Mouse (Mus musculus): ENCODE measurements around the gene Dennd1c.
A peak's percentile ranks its signal among the peaks of the same experiment; 100 is the strongest.

The Dennd1c gene

DNA sequence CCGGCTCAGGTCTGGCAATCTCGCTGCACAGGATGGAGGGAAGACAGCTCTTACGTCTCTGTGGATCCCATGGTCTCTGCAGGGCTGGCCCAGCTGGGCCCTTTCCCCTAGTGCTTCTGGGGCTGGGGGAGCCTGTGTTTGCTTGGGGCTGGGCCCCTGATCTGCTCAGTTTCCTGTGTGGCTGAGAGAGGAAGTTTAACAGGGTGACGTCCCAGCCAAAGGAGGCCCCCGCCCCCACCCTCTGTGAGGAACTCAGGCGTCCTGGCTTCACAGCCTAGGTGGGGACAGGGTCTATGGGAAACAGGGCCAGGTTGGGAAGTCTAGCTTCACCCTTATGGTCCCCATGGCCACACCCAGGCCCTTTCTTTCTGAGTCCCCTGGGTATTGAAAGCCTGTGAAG is at the start of gene Dennd1c:
Dennd1c (minus strand) TSS at position 179 of the 400 bp plus-strand sequence.
- DNase-seq (ENCODE audit: inconsistent ontology term), result no peak

DNA sequence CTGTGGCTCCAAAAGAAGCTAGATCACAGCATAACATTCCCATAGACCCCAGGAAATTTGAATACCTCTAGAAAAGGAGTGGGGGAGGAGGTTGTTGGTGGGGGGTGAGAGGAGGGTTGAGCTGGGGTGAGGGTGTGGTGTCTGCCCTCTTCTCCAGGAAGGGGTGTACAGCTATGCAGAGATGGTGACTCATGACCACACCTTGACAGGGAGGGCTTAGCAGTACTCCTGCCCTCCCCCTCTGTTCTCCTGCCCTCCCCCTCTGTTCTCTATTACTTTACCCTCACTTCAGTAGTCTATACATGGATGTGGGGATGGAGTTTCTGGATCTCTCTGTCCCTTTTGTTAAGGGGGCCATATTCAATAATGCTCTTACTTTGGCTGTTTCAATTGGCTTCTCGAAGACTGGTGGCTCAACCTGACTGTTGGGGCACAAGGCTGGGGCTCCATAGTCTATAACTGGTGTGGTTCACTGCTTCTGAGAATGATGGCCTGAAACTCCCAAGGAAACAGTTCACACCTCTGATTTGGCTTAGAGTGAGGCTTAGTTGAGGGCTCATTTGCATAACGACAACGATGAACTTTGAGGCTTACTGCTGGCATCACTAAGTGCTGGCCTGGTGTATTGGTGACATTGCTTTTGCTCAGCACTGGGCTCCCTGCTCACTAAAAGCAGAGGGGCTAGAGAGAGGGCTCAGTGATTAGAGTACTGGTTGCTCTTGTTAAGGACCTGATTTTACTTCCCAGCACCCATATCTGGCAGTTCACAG is 47.7 kb upstream of the Dennd1c start:
- DNase-seq (ENCODE audit: inconsistent ontology term), result no peak

DNA sequence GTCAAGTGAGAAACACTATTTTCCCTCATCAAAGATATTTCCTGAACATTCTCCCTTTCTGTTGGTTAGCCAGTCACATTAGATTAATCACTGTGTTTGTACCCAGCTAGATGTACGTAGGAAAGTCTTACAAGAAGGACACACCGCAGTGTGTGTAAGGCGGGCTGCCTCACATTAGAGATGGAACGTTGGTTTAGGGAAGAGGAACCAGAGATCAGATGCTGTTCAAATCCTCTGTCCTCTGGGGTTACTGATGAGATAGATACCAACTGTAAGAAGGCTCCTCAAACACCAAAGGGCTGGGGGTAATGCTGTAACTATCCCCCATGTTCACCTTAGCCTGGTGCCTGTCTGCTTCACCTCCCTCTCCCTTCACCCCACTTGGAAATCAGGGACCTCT is 46.5 kb upstream of the Dennd1c start:
- DNase-seq (ENCODE audit: inconsistent ontology term), result no peak

DNA sequence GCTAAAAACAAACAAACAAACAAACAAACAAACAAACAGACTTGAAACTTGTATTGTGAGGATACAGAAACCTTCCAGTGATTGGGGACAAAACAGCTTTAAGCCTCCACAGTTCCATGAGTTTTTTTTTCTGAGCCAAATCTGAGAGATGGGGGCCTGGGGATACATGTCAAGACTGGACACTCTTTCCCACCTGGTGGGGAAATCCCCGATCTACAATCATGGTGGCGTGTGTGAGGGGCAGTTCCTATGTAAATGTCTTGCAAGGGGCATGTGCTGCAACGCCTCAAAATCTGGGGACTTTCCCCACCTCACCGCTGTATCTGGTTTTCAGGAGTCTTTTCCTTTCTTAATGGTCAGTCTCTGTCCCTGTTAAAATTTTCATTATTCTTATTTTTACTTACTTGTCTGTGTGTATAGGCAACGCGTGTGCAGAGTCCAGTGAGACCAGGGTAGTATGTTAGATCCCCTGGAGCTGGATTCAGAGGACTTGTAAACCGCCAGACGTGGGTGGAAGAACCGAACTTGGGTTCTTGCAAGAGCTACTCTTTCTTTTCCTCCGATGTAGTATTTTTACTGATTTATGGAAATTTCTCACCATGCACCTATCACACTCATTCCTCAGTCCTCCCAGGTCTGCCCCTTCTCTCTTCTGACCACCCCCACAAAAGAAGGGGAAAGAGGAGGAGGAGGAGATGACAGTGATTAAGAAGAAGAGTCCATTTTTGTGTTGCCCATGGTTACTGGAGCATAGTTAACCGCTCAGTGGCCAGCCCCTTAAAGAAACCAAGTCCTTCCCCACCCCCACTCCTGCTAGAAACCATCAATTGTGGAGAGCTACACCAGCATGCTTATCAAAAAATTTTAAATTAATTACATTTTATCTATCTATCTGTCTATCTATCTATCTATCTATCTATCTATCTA is 45.1 kb upstream of the Dennd1c start:
- no peak for DNase-seq (ENCODE audit: inconsistent ontology term)

DNA sequence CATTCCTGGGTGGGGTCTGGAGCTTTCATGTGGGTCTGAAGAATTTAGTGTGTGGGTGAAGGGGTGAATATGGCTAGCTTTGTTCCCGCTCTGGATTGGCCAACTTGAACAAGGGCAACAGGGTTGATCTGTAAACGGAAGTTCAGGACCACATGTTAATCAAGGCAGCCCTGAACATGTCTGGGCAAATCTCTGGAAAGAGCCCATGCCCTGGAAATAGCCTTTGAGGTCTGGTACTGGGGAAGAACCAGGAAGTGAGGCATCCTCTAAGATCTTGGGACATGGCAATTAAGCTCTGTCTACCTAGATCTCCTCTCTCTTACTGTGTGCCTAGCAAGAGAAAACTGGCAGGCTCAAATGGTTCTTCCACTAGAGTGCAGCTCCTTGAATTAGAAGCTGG is 43.5 kb upstream of the Dennd1c start:
- no peak for DNase-seq (ENCODE audit: inconsistent ontology term)

DNA sequence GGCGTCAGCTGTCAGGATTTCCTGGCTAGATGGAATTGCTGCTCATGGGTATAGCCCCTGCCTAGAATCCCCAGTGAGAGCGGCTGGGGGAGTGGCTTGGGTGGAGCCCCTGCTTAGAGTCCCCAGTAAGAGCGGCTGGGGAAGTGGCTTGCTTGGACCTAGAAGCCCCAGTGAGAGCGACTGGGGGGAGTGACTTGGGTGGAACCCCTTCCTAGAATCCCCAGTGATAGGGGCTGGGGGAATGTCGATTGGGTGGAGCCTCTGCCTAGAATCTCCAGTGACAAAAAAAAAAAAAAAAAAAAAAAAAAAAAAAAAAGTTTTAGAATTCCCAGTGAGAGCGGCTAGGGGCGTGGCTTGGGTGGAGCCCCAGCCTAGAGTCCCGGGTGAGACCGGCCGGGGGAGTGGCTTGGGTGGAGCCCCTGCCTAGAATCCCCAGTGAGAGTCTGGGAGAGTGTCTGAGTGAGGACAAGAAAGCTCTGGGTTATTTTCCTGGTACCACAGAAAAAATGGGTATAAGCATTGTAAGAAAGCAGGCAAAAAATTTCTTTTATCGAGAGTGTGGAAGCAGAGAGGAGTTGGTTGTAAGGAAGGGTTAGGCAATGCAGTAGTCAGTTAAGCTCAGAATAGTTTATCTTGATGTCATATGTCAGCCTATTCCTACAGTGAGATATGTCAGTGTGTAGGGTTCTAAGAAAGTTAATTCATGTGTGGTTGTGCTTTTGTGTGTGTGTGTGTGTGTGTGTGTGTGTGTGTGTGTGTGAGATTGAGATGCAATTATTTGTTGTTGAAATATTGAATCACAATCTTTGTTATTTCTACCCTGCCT is 40.4 kb upstream of the Dennd1c start:
- no peak for DNase-seq (ENCODE audit: inconsistent ontology term)

DNA sequence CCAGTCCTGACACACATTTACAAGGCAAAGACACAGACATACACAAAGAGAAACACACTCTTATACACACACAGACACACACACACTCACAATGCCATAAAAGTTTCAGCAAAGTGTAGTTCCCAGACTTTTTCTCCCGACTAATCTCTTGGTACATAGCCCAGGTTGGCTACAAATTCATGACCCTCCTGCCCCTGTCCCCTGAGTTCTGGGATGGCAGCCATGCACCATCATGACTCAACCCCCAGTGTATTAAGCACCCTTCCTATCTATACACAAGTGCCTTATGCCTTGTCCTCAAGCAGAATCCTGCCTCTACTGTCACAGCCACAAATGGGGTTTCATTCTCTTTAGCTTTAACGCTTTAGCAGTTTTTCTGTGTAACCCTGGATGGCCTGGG is 38.5 kb upstream of the Dennd1c start:
- no peak for DNase-seq (ENCODE audit: inconsistent ontology term)

DNA sequence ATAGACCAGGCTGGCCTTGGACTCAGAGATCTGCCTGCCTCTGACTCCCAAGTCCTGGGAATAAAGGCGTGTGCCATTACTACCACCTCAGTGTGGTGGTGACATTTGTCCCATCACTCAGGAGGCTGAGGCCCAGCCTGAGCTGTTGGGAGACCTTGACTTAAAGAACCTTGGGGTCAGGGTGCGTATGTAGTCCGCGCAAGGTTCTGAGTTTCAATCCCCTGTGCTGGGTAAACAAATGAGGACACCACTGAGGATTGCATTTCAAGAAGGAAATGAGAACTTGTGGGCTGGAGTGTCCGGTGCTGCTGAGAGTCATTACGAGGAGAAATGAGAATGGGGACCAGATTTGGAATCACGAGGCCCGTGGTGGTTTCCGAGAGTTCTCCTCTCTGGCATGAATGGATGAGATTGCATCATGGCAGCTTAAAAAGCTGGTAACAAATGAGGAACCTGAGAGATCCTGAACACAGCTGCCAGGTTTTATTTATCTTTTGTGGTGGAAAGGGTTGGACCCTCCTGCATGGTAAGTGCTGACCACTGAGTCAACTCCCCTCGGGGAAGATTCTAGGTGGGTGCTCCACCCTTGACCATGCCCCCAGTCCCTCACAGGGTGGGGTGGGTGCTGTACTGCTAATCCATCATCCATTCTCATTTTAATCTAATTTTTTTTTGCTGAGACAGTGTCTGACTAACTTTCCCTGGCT is 34.6 kb upstream of the Dennd1c start:
- no peak for DNase-seq (ENCODE audit: inconsistent ontology term)

DNA sequence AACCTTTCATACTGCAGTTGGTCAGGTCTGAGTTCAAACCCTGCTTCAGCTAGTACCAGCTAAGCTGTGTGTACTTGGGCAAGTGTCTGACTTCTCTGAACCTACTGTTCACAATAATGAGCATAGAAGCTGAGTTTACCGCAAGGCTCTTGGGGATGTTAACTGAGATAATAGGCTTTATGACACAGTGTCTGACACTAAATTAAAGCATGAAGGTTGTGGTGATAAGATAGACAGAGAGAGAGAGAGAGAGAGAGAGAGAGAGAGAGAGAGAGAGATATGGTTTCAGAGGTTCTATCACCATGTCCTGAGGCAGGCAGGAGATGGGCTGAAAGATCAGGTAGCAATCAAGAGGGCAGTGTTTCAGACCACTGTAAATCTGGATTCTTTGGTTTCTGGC is 31.7 kb upstream of the Dennd1c start:
- DNase-seq (ENCODE audit: inconsistent ontology term), result no peak

DNA sequence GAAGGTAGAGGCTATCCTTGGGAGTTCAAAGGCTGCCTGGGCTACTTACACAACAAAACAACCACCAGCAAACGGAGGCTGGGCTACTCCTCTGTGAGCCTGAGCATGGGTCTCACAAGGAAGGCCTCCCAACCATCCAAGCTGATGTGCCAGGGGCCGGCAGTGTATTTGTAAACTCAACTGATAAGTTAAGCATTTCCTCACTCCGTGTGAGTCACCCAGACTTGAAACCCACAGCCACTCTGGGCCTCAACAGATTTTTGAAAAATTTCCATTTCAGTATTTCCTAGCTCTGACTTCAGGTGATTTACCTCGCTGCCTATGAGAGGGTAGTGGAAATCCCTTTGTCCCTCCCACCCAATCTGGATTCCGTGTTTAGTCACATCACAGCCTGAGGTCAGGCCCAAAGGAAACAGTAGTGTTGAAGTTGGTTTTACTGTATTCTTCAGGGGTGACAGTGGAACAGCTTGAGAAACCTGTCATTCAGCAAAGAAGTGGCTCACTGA is 30.4 kb upstream of the Dennd1c start:
- no peak for DNase-seq (ENCODE audit: inconsistent ontology term)

DNA sequence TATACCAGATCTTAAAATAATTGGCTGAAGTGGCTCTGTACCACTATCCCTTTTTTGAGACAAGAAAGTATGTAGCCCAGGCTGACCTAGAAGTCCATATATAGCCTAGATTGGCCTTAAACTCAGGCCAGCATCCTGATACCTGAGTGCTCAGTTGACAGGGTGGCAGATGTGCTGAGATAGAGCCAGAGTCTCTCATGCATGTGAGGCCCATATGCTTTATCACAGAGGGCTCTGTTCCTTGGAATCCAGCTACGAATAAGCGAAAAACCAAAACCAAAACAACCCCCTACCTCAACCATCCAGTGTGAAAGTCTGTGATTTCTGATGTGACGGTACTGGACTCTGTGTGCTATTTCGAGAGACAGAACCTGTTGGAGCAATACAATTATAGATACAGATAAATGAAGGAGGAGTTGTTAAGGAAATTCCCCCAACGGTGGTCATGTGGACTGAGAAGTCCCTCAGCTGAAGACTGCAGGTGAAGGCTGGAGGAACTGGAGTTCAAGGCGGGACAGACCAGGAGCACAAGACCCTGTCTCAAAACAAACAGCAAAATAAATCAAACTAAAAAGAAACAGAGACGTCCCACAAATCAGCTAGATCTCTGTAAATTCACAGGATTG is 29.8 kb upstream of the Dennd1c start:
- no peak for DNase-seq (ENCODE audit: inconsistent ontology term)

DNA sequence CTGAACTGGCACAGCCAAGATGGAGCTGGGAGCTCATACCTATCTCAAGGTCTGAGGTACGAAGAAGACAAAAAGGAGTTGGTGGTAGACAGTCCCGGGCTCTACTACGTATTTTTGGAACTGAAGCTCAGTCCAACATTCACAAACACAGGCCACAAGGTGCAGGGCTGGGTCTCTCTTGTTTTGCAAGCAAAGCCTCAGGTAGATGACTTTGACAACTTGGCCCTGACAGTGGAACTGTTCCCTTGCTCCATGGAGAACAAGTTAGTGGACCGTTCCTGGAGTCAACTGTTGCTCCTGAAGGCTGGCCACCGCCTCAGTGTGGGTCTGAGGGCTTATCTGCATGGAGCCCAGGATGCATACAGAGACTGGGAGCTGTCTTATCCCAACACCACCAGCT is 28.8 kb upstream of the Dennd1c start:
- no peak for DNase-seq (ENCODE audit: inconsistent ontology term)

DNA sequence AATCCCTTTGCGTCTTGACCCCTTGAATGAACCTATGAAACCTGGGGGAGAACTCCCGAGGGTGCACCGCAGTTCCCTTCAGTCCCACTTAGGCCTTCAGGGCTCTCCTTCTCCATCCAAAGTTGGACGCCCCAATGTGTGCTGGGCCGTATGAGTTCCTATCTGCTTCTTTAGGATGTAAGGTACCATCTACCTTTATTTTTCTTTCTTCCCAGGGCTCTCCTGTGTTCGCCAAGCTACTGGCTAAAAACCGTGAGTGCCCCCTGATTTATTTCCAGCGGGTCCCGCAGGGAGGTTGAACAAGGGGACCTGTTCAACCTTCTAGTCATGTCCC is 27.7 kb upstream of the Dennd1c start:
- DNase-seq (ENCODE audit: inconsistent ontology term), result no peak

DNA sequence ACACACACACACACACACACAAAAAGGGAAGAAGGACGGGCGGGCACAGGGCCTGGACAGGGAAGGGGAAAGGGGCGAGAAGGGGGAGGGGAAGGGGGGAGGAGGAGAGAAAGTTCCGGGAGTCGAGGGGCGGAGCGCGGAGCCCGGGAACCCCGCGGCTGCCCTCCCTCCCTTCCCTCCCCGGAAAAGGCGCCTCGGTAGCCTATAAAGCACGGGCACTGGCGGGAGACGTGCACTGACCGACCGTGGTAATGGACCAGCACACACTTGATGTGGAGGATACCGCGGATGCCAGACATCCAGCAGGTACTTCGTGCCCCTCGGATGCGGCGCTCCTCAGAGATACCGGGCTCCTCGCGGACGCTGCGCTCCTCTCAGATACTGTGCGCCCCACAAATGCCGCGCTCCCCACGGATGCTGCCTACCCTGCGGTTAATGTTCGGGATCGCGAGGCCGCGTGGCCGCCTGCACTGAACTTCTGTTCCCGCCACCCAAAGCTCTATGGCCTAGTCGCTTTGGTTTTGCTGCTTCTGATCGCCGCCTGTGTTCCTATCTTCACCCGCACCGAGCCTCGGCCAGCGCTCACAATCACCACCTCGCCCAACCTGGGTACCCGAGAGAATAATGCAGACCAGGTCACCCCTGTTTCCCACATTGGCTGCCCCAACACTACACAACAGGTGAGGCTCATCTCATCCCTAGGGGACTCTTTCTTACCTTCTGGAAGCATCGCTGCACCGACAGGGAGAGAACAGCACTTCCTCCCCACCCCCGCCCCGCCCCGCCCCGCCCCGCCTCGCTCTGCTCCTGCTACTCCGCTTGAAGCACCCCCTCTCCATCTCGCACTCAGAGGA is 27.1 kb upstream of the Dennd1c start, which contains the start of gene Tnfsf9:
Tnfsf9 (plus strand) TSS at position 145 of the 854 bp plus-strand sequence.
- DNase-seq (ENCODE audit: inconsistent ontology term), result peak; percentile 77

DNA sequence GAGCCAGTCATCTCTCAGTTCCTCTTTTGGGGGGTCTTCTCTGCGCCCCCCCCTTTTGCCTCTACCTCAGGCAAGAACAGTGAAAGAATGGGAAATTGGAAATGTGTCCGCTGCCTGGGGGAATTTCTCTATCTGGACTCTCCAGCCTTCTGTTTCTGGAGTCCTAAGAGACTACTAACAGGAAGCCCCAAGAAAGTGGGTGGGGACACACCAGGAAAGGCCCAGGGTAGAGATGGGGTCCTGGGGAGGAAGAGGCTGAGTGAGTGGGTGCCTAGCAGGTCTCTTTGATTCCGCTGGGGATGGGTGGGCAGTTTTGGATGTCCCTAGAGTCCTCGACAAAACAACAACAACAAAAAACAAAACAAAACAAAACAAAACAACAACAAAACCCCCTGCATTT is 26.2 kb upstream of the Dennd1c start:
- DNase-seq (ENCODE audit: inconsistent ontology term), result no peak

DNA sequence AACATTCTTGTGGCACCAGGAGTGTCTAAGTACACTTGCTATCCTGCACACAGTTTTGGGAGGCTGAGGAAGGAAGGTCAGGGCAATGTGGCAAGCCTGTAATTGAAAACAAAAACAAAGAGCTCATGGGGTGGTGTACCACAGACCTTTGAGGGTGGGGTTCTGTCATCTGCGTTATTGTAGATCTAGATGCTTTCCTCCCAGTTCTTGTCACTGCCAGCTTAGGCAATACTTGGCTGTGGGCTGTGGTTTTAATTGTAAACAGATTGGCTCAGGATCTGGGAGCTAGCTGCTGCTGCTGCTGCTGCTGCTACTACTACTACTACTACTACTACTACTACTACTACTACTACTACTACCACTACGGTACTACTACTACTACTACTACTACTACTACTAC is 24.0 kb upstream of the Dennd1c start:
- no peak for DNase-seq (ENCODE audit: inconsistent ontology term)

DNA sequence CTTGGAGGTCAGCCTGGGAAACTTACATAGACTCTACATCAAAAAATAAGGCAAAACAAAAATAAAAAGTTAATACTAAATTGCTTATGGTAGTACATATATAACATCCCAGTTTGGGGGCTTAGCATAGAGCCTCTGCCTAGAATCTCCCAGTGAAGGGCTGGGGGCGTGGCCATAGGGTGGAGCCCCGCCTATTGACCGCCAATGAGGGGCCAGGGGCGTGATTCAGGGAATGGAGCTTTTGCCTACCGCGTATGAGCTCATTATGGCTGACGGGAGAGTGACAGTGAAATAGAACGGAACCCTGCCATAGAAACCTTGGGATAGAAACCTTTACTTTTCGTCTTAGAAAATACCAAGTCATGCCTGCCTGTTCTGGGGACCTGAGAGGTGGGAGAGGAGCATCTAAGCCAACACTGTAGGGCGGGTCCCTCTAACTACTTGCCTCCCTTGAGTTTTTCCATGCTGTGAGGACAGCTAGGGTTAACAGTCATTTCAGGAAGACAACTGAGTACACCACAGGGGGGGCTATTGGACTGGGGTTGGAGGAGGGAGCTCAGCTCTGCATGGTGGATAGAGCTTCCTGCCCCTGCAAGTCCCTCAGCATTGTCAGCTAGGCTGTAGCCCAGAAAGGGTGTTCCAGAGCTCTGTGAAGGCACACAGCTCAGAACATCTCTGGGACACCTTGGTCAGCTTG is 21.5 kb upstream of the Dennd1c start:
- DNase-seq (ENCODE audit: inconsistent ontology term), result no peak

DNA sequence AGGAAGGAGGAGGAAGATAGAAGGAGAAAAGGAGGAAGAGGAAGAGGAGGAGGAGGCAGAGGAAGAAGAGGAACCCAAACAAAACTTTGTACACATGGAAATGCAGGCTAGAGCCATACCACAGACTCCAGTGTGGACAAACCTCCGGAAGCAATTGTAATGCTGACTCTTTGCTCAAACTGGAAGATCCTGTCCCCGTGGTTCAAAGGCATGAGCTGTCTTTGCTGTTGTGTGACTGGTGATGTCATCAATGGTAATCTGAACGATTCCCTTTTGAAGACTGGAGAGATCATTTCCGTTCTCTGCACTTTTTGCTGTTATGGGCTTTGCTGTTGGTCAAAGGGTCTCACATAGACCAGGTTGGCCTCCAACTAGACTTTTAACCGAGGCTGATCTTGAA is 20.0 kb upstream of the Dennd1c start:
- no peak for DNase-seq (ENCODE audit: inconsistent ontology term)

DNA sequence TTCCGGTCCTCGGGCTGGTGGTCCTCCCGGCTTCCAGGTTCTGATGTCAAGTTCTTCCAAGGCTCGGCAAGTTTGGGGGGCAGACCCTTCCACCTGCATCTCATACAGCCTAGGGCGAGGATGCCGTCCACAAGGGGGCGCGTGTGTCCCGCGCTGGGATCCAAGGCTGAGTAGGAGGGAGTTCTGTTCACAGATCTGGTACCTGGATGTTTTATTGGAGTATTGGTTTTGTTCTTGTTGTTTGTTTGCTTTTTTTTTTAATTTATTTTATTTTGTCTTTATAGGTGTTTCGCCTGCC is 18.3 kb upstream of the Dennd1c start:
- peak; percentile 81 for DNase-seq (ENCODE audit: inconsistent ontology term)

Data from Muller cell, postnatal 12 days (primary cell).